Mouse (Mus musculus) bone marrow, adult 2 months (tissue): ENCODE results near the gene Scn3b. TPM values are rescaled to one million over a fixed set of nuclear protein-coding genes. Genes with fewer than 3 reads are reported as not detected.

Experiments
- H3K27ac ChIP-seq: fragments of 200-500 bp; 2 replicates; pipeline ENCODE4 v1.5.1; 2012; ENCODE audit warnings: low read depth, mild to moderate bottlenecking, control low read depth, inconsistent platforms, low read length; ENCODE audit not compliant: control insufficient read depth, poor library complexity, insufficient read depth
- H3K4me1 ChIP-seq: fragments of 200-500 bp; 2 replicates; pipeline ENCODE4 v1.6.1; 2011; ENCODE audit warnings: low read length; ENCODE audit not compliant: control insufficient read depth, insufficient read depth
- H3K4me3 ChIP-seq: fragments of 200-500 bp; replicated peaks from 2 replicates; pipeline ENCODE3; 2011; ENCODE audit warnings: mild to moderate bottlenecking, low read depth, low read length, control low read depth; ENCODE audit not compliant: control insufficient read depth
- CTCF ChIP-seq: fragments of 200-500 bp; IDR thresholded peaks from 2 replicates; pipeline ENCODE4 v1.5.1; 2011; ENCODE audit warnings: low read length, control low read depth; ENCODE audit not compliant: control insufficient read depth, insufficient read depth
- POLR2A ChIP-seq: fragments of 200-500 bp; IDR thresholded peaks from 2 replicates; pipeline ENCODE4 v1.6.1; 2011; ENCODE audit warnings: low read depth, mild to moderate bottlenecking, control low read depth, low read length, borderline replicate concordance; ENCODE audit not compliant: control insufficient read depth
- WGBS: fragments of 180-500 bp; shearing (Covaris S2); methylation state at CpG from one replicate; pipeline ENCODE4 v1.1.7; 2018; 5-methylcytosine and 5-hydroxymethylcytosine counted together
- polyA plus RNA-seq: library from polyadenylated mRNA; stranded (reverse); fragments of >200 nt; gene quantifications from 2 replicates; pipeline ENCODE4 v1.2.4, GENCODE M21; 2011; ENCODE audit warnings: low replicate concordance; ENCODE audit not compliant: missing spikeins, insufficient read depth, insufficient read length

Scn3b gene
- not detected in 2 replicates for polyA plus RNA-seq

GRCm38 (mm10) chr9:40269103-40269861 is at the start of gene Scn3b:
Gene Scn3b (plus strand): TSS chr9:40269217.
- TF ChIP-seq POLR2A: no peak
- no peak for TF ChIP-seq CTCF
- 1% methylated on average over 42 of the region's 42 CpGs for WGBS
- Histone ChIP-seq H3K4me1 (peaks cover 1% of the 10 kb centered on the region; the same call in 1 of the 2 replicates), H3K4me3 (no peak within 1 kb of the TSS), H3K27ac (no peak within 1 kb of the TSS)

GRCm38 (mm10) chr9:40224289-40224688 is 44.7 kb upstream of the Scn3b start:
- Histone ChIP-seq H3K4me3 (no peak overlapping the region), H3K4me1 (no peaks in the 10 kb centered on the region; the same call in 1 of the 2 replicates), H3K27ac (no peak overlapping the region)
- 70% methylated on average over 4 of the region's 4 CpGs for WGBS
- no peak for TF ChIP-seq POLR2A
- no peak for TF ChIP-seq CTCF

- TF ChIP-seq POLR2A: no peak
These were observed 40.9 kb upstream of the Scn3b start for GRCm38 (mm10) chr9:40227874-40228789.

GRCm38 (mm10) chr9:40228804-40229331 is 40.1 kb upstream of the Scn3b start:
- WGBS: 13% methylated on average over 6 of the region's 6 CpGs
- Histone ChIP-seq H3K4me1 (no peaks in the 10 kb centered on the region; the same call in 1 of the 2 replicates), H3K4me3 (no peak overlapping the region), H3K27ac (no peak overlapping the region)
- TF ChIP-seq POLR2A (no peak), CTCF (no peak)

More at GRCm38 (mm10) chr9:40227874-40228789, 40.9 kb upstream of the Scn3b start:
- 49% methylated on average over 10 of the region's 10 CpGs for WGBS
- no peaks in the 10 kb centered on the region; the same call in 1 of the 2 replicates for H3K4me1 ChIP-seq
- no peak overlapping the region for H3K27ac ChIP-seq
- H3K4me3 ChIP-seq: no peak overlapping the region

- TF ChIP-seq POLR2A (no peak), CTCF (no peak)
- Histone ChIP-seq H3K27ac (no peak overlapping the region), H3K4me1 (no peaks in the 10 kb centered on the region; the same call in 1 of the 2 replicates), H3K4me3 (no peak overlapping the region)
- 72% methylated on average over 5 of the region's 5 CpGs for WGBS
These were observed 39.5 kb upstream of the Scn3b start for GRCm38 (mm10) chr9:40229479-40229878.

GRCm38 (mm10) chr9:40231019-40231418 is 38.0 kb upstream of the Scn3b start:
- H3K4me3 ChIP-seq: no peak overlapping the region
- H3K4me1 ChIP-seq: no peaks in the 10 kb centered on the region; the same call in 1 of the 2 replicates
- 79% methylated on average over 3 of the region's 3 CpGs for WGBS
- H3K27ac ChIP-seq: no peak overlapping the region
- TF ChIP-seq CTCF (no peak), POLR2A (no peak)

- Histone ChIP-seq H3K4me3 (no peak overlapping the region), H3K4me1 (no peaks in the 10 kb centered on the region), H3K27ac (no peak overlapping the region)
- no peak for TF ChIP-seq CTCF
- TF ChIP-seq POLR2A: no peak
- 68% methylated on average over 10 of the region's 10 CpGs for WGBS
These were observed 34.6 kb upstream of the Scn3b start for GRCm38 (mm10) chr9:40234233-40235072.

GRCm38 (mm10) chr9:40235220-40235619 is 33.8 kb upstream of the Scn3b start:
- H3K27ac ChIP-seq: no peak overlapping the region
- H3K4me1 ChIP-seq: no peaks in the 10 kb centered on the region
- 83% methylated on average over 7 of the region's 7 CpGs for WGBS
- no peak overlapping the region for H3K4me3 ChIP-seq
- TF ChIP-seq POLR2A (no peak), CTCF (no peak)
